Mouse (Mus musculus): ENCODE data around the gene Galnt13. TPM values are rescaled to one million over a fixed set of nuclear protein-coding genes. Genes with fewer than 3 reads are reported as not detected.
"Not testable (repeated sequence)": the region's sequence is repeated elsewhere in the genome, so short reads cannot be mapped to it uniquely, and the experiment has no call there.

The Galnt13 gene
- polyA plus RNA-seq, 1 experiment from 2014 or later, result 0.15 TPM

DNA sequence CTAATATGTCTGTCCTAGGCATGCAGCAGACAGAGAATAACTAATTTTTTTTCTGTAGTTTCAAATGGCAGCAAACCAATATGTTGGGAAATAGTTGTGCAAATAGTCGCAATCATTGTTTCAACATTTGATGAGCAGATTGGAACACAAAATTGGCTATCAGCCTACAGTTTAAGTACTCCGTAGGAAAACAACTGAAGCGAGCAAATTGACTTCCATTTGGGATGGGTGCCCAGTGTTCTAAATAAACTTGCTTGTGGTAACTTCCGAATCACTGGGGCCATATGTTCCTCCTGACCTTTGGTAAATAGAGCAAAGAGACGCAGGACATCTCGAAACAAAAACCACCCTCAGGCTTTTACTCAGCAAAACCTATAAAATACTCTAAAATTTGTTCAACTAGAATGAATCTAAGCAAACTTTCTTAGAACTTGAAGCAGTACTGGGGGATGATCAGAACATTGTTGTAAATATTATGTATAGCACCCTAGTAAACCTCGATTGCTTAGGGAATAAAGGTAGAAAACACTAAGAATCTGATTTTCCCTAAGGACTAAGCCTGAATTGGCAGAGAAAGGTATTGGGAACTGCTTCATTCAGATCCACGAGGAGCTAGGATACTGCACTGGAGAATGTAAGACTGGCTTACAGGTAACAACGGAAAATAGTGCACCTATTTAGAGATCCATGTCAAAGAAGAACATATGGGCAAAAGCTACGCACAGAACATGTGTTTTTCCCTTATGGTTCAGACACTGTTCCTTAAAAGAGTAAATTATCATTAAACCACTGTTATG lies 122.4 kb downstream of the Galnt13 start:
- ATAC-seq (ENCODE audit: low FRiP score, low TSS enrichment), result no peak
- whole genome bisulfite sequencing, result 75% methylated on average over 10 of the region's 10 CpGs
- no peak overlapping the region for H3K4me2 ChIP-seq (replicated peaks; ENCODE audit: low read depth, low read length)
- H3K9ac ChIP-seq (replicated peaks; ENCODE audit: low read length), result no peak overlapping the region
- no peak overlapping the region for H3K4me3 ChIP-seq (ENCODE audit: low read length)
- H3K27me3 ChIP-seq (ENCODE audit: insufficient read depth, low read length), result no peaks in the 10 kb centered on the region
- no peak overlapping the region for H3K27ac ChIP-seq (ENCODE audit: low read length)
- no peaks in the 10 kb centered on the region for H3K9me3 ChIP-seq (ENCODE audit: low read length)
- no peaks in the 10 kb centered on the region for H3K36me3 ChIP-seq (ENCODE audit: insufficient read depth, low read length)
- H3K4me1 ChIP-seq (ENCODE audit: insufficient read depth, low read length), result no peaks in the 10 kb centered on the region

DNA sequence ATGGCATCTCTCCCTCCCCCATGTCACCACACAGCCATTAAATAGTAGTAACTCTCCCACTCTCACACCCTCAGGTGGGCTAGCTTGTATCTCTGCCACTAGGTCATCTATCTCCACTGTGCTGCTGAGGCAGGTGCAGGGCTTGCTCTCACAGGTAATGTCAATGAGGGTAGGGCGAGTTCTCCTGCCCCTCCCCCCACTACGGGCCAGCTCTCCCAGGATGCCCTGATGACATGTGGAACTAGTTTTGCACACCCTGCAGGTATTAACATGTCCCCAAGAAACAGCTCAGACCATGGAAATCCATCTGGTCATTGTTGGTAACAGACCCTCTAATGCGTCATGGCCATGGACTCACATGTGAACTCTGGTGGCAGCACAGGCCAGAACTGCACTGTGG lies 129.0 kb downstream of the Galnt13 start:
- Histone ChIP-seq H3K4me3 (ENCODE audit: low read length) (no peak overlapping the region), H3K27ac (ENCODE audit: low read length) (no peak overlapping the region), H3K36me3 (ENCODE audit: insufficient read depth, low read length) (no peaks in the 10 kb centered on the region), H3K4me1 (ENCODE audit: insufficient read depth, low read length) (no peaks in the 10 kb centered on the region), H3K27me3 (ENCODE audit: insufficient read depth, low read length) (no peaks in the 10 kb centered on the region), H3K4me2 (replicated peaks; ENCODE audit: low read depth, low read length) (no peak overlapping the region), H3K9me3 (ENCODE audit: low read length) (no peaks in the 10 kb centered on the region), H3K9ac (replicated peaks; ENCODE audit: low read length) (no peak overlapping the region)
- ATAC-seq (ENCODE audit: low FRiP score, low TSS enrichment), result no peak
- 84% methylated on average over 3 of the region's 3 CpGs for WGBS

DNA sequence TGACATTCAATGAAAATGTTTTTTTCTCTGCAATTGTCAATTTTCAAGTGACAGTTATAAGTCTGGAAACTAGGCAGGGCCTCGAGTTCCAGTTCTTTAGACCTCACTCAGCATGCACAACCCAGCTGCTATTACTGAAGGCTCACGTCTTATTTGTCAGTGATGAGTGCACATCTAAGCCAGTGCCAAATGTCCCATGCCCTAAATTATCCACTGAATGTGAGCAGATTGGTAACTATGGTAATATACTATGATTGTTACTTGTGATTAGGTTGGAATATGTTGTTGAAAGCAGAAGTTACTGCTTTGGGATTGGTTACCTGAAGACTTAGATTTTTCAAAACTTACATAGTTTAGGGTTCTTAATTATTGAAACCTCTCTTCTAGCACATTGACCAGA lies 131.1 kb downstream of the Galnt13 start:
- H3K9ac ChIP-seq (replicated peaks; ENCODE audit: low read length), result no peak overlapping the region
- 59% methylated on average over 2 of the region's 2 CpGs for WGBS
- ATAC-seq (ENCODE audit: low FRiP score, low TSS enrichment), result no peak
- no peak overlapping the region for H3K27ac ChIP-seq (ENCODE audit: low read length)
- no peak overlapping the region for H3K4me3 ChIP-seq (ENCODE audit: low read length)
- no peaks in the 10 kb centered on the region for H3K36me3 ChIP-seq (ENCODE audit: insufficient read depth, low read length)
- no peaks in the 10 kb centered on the region for H3K4me1 ChIP-seq (ENCODE audit: insufficient read depth, low read length)
- H3K4me2 ChIP-seq (replicated peaks; ENCODE audit: low read depth, low read length), result no peak overlapping the region
- H3K27me3 ChIP-seq (ENCODE audit: insufficient read depth, low read length), result no peaks in the 10 kb centered on the region
- no peaks in the 10 kb centered on the region for H3K9me3 ChIP-seq (ENCODE audit: low read length)

DNA sequence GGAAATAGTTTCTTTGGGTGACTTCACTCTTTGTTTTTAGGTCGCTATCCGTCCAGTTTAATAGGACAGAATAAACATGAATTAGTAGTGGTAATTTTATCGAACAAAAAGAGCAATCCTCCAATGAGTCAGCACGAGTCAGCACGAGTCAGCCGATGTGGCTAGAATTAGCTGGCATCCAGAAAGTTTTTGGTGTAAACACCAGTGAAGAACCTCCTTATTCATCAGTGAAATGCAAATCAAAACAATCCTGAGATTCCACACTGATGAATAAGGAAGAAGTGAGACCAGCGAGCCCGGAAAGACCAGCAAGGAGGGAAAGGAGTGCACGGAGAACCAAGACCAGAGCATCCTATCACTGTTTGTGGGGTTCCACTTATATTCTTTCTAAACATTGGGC lies 131.5 kb downstream of the Galnt13 start:
- WGBS, result 86% methylated on average over 9 of the region's 9 CpGs
- H3K9ac ChIP-seq (replicated peaks; ENCODE audit: low read length), result no peak overlapping the region

DNA sequence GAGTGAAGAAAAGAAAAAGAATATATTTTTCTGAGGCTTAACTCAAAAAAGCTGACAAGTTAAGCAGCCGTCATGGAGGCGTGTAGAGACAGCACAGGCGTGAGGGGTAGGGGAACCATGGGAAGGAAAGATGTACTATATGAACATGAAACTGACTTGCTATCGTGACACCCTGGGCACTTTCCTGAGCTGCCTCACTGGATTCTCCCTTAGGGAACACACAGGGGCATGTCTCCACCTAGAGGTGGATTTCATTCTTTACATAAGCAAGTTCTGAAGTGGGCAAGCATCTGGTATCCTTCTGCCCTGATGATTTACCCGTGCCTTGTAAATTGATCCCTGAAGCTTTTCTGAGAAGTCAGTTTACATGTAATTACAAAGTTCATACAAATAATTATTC lies 277.7 kb downstream of the Galnt13 start:
- not testable (repeated sequence) for H3K27me3 ChIP-seq (ENCODE audit: insufficient read depth, low read length); H3K9me3 ChIP-seq (ENCODE audit: low read length); H3K4me3 ChIP-seq (ENCODE audit: low read length); H3K4me1 ChIP-seq (ENCODE audit: insufficient read depth, low read length); H3K36me3 ChIP-seq (ENCODE audit: insufficient read depth, low read length); ATAC-seq (ENCODE audit: low FRiP score, low TSS enrichment); H3K9ac ChIP-seq (replicated peaks; ENCODE audit: low read length); H3K4me2 ChIP-seq (replicated peaks; ENCODE audit: low read depth, low read length); H3K27ac ChIP-seq (ENCODE audit: low read length)
- WGBS, result no CpG with 5 or more reads among the region's 5 CpGs

More for the DNA sequence above, 131.5 kb downstream of the Galnt13 start:
- Histone ChIP-seq H3K4me3 (ENCODE audit: low read length) (no peak overlapping the region), H3K36me3 (ENCODE audit: insufficient read depth, low read length) (no peaks in the 10 kb centered on the region), H3K9me3 (ENCODE audit: low read length) (no peaks in the 10 kb centered on the region), H3K27ac (ENCODE audit: low read length) (no peak overlapping the region), H3K4me2 (replicated peaks; ENCODE audit: low read depth, low read length) (no peak overlapping the region), H3K4me1 (ENCODE audit: insufficient read depth, low read length) (no peaks in the 10 kb centered on the region), H3K27me3 (ENCODE audit: insufficient read depth, low read length) (no peaks in the 10 kb centered on the region)
- no peak for ATAC-seq (ENCODE audit: low FRiP score, low TSS enrichment)

DNA sequence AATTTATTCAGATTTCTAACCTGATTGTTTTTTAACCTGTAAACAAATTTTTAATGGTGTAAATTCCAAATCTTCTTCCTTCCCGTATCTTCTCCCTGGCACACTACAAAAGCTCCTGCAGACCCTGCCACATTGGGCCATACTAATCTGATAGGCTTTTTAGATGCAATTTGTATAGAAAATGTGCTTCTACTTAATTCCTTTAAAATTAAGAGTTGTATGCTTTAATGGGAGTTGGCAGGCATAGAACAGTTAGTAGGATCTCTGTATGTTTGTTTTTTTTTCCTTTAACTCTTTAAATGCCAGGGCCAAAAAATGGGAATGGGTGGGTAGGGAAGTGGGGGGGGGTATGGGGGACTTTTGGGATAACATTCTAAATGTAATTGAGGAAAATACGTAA lies 315.1 kb downstream of the Galnt13 start:
- WGBS, result 90% methylated on average over 2 of the region's 2 CpGs
- no peaks in the 10 kb centered on the region for H3K36me3 ChIP-seq (ENCODE audit: insufficient read depth, low read length)
- no peaks in the 10 kb centered on the region for H3K4me1 ChIP-seq (ENCODE audit: insufficient read depth, low read length)
- H3K4me3 ChIP-seq (ENCODE audit: low read length), result no peak overlapping the region
- ATAC-seq (ENCODE audit: low FRiP score, low TSS enrichment), result no peak
- H3K4me2 ChIP-seq (replicated peaks; ENCODE audit: low read depth, low read length), result no peak overlapping the region
- no peaks in the 10 kb centered on the region for H3K27me3 ChIP-seq (ENCODE audit: insufficient read depth, low read length)
- H3K27ac ChIP-seq (ENCODE audit: low read length), result no peak overlapping the region
- no peaks in the 10 kb centered on the region for H3K9me3 ChIP-seq (ENCODE audit: low read length)
- no peak overlapping the region for H3K9ac ChIP-seq (replicated peaks; ENCODE audit: low read length)

DNA sequence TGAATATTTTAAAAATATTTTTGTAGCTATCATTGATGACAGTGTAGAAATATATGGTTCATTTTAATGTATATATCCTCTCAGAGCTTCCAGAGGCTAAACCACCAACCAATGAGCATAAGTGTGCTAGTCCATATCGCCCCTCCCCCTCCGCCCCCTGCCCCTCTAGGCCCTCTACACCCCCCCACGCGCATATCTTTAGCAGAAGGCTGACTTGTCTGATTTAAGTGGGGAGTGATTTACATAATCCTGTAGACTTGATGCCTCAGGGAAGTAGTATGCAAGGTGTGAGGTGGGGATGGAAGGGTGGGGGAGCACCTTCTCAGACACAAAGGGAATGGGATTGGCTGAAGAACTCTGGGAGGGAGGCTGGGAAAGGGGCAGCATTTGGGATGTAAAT lies 323.7 kb downstream of the Galnt13 start:
- Histone ChIP-seq H3K27ac (ENCODE audit: low read length) (no peak overlapping the region), H3K36me3 (ENCODE audit: insufficient read depth, low read length) (no peaks in the 10 kb centered on the region), H3K4me3 (ENCODE audit: low read length) (no peak overlapping the region), H3K9me3 (ENCODE audit: low read length) (no peaks in the 10 kb centered on the region), H3K4me1 (ENCODE audit: insufficient read depth, low read length) (no peaks in the 10 kb centered on the region), H3K9ac (replicated peaks; ENCODE audit: low read length) (no peak overlapping the region), H3K4me2 (replicated peaks; ENCODE audit: low read depth, low read length) (no peak overlapping the region), H3K27me3 (ENCODE audit: insufficient read depth, low read length) (no peaks in the 10 kb centered on the region)
- no peak for ATAC-seq (ENCODE audit: low FRiP score, low TSS enrichment)
- WGBS, result 45% methylated on average over 4 of the region's 4 CpGs

DNA sequence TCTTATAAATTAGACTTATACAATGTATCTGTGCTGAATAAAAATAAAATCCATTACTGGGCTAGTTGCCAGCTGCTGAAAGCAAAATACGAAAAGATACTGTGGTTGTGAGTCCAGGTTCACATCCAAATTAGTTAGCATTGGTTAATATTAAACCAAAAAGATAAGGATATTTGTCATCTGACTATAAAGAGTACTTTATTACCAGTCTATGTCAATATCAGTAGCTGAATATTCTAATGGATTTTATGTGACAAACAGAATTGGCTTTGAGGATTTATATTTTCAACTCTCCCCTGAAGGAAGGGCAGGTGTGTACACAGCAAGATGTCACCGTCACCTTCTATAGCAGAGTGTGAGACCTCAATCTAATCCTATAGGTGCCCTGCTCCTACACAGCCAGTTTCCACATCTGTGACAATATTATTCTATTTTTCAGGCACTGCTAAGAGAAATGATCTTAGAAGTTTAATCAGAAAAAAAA lies 342.7 kb downstream of the Galnt13 start:
- Histone ChIP-seq H3K27ac (ENCODE audit: low read length) (no peak overlapping the region), H3K36me3 (ENCODE audit: insufficient read depth, low read length) (no peaks in the 10 kb centered on the region), H3K27me3 (ENCODE audit: insufficient read depth, low read length) (no peaks in the 10 kb centered on the region), H3K9ac (replicated peaks; ENCODE audit: low read length) (no peak overlapping the region), H3K4me1 (ENCODE audit: insufficient read depth, low read length) (no peaks in the 10 kb centered on the region), H3K4me3 (ENCODE audit: low read length) (no peak overlapping the region), H3K4me2 (replicated peaks; ENCODE audit: low read depth, low read length) (no peak overlapping the region), H3K9me3 (ENCODE audit: low read length) (no peaks in the 10 kb centered on the region)
- no peak for ATAC-seq (ENCODE audit: low FRiP score, low TSS enrichment)
- 76% methylated on average over 2 of the region's 2 CpGs for WGBS

DNA sequence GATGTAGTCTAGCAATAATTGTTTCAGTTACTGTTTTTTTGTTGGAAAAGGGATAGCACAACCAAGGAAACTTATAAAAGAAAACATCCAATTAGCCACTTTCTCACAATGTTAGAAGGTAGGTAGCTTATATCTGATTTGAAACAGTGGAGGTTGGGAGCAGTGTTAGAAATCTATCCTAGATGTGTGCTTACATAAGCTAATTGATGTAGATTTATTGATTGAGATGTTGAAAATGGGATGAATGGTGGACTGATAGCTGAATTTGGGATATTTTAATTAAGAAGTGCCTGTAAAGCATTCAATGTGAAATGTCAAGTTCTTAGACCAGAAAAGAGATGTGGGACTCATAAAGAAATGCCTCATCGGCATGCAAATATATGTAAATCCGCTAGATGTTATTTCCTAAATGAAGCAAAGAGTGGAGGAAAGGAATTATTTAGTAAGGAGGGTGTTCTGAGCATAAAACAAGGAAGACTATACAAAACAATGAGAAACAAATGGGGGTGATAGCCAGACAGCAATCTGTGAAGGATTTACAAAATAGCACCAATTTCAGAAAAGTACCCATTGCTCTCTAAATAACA lies 377.6 kb downstream of the Galnt13 start:
- Histone ChIP-seq H3K27ac (ENCODE audit: low read length) (no peak overlapping the region), H3K36me3 (ENCODE audit: insufficient read depth, low read length) (no peaks in the 10 kb centered on the region), H3K4me2 (replicated peaks; ENCODE audit: low read depth, low read length) (no peak overlapping the region), H3K9ac (replicated peaks; ENCODE audit: low read length) (no peak overlapping the region), H3K4me1 (ENCODE audit: insufficient read depth, low read length) (no peaks in the 10 kb centered on the region), H3K4me3 (ENCODE audit: low read length) (no peak overlapping the region), H3K27me3 (ENCODE audit: insufficient read depth, low read length) (no peaks in the 10 kb centered on the region), H3K9me3 (ENCODE audit: low read length) (no peaks in the 10 kb centered on the region)
- no peak for ATAC-seq (ENCODE audit: low FRiP score, low TSS enrichment)
- WGBS, result 84% methylated on average over 2 of the region's 2 CpGs

DNA sequence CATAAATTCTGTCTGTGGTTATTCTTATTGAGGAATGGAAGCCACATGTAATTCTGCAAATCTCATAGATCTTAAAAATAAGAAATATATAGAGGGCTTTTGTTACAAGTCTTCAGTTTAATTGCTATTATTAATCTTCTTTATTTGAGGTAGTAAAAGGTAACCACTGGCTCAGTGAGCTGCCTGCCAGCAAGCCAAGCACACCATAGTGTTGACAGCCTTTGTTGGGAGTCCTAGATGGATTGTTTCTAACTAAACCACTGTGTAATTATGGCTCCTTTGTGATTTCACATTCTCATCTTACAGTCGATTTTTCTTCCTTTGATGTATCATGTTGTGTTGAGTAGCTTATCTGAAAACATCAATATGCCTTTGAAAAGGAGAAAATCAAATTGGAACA lies 405.1 kb downstream of the Galnt13 start:
- Histone ChIP-seq H3K4me2 (replicated peaks; ENCODE audit: low read depth, low read length) (no peak overlapping the region), H3K27ac (ENCODE audit: low read length) (no peak overlapping the region), H3K4me3 (ENCODE audit: low read length) (no peak overlapping the region), H3K36me3 (ENCODE audit: insufficient read depth, low read length) (no peaks in the 10 kb centered on the region), H3K27me3 (ENCODE audit: insufficient read depth, low read length) (no peaks in the 10 kb centered on the region), H3K9ac (replicated peaks; ENCODE audit: low read length) (no peak overlapping the region), H3K4me1 (ENCODE audit: insufficient read depth, low read length) (no peaks in the 10 kb centered on the region), H3K9me3 (ENCODE audit: low read length) (no peaks in the 10 kb centered on the region)
- WGBS, result 10% methylated on average over 1 of the region's 1 CpGs
- ATAC-seq (ENCODE audit: low FRiP score, low TSS enrichment), result no peak
